Mouse (Mus musculus): ENCODE measurements around the gene Lnpk.

Lnpk gene

DNA sequence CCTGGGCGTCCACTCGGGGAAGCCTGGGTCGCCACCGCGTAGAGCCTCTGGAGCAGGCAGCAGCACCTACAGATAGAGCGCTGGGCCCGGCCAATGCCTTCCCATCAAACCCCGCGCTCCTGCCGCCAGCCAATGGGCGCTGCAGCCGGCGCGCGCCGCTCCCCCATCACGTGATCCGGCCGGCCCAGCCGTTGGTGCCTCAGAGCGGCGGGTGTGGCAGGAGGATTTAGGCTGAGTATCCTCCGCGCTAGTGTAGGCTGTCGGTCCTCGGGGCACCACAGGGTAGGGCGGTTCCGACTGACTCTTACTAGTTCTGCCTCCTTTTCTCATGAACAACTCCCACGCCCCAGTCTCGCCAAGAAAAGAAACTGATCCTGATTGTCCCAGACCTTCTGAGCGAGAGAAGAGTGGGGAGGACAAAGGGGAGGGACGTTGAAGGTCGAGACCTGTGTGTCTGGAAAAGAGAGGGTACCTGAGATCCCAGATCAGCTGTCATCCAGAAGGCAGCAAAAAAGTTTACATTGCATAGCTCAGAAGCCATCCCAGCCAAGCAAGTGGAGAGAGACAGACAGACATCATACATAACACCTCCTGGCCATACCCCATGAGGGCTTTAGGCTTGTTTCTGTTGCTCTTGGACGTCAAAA lies at the start of gene Lnpk:
Gene Lnpk, minus strand, starts transcription at position 593 of the 647 bp plus-strand sequence.
- in situ Hi-C loops (cut with MboI; ENCODE audit: low sequenced_read_pairs) = no loop called here

DNA sequence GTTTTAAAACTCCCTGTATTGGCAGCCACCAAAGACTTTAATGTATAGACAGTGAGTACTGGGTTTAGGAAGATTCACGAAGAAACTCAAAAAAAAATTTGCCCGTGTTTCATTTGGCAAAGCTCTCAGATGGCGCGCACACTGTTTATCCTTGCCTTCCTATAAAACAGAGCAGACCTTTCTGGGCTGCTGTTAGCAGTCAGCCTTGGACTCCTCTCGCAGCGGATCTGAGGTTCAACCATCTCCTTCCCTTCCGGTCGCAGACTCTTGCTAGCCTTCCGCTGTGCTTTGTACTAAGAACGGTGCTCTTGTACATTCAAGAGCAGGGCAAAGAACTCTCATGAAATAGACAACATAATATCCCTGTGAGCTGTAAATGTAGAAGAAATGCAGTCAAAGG lies 41.1 kb upstream of the Lnpk start:
- in situ Hi-C loops (cut with MboI; ENCODE audit: low sequenced_read_pairs) = no loop called here

DNA sequence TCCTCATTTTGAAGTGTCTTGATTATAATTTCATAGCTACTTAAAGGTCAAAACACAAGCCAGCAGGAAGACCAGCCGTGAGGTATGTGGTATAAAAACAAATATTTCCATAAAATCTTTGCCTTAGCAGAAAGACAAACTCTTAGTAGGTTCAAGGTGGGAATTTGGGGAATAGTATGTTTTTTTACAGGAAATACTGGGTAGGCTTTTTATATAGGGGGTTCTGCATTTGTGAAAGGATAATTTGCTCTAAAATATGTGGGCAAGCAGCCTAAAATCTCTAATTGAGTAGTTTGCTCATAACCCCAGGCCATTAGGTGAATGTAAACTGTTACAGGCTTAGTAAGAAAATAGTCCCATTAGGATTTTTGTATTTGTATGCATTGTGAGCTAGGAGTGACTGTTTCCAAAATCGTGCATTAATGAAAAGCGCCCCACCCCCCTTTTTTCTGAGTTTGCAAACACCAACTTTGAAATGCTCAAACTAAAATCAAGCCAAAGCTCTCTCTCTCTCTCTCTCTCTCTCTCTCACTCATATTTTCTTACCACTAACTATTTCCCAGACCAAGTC lies 40.5 kb upstream of the Lnpk start:
- in situ Hi-C loops (cut with MboI; ENCODE audit: low sequenced_read_pairs) = no loop called here

DNA sequence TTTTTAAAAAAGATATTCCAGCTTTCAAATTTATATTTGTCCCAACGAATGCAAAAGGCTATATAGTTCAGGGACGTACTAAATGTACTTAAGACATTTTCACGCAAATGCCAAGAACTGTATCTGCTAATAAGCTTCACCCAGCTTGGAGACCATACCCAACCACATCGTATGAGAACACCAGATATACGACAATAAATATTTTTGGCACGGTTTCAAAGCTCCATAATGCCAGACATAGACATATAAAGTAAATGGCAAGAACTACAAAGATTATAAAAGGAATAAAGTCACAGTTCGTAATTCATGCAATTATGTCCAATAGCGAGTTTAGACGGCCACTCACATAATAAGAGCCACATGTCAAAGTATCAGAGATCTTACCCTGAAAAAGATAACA lies 38.5 kb upstream of the Lnpk start:
- in situ Hi-C loops (cut with MboI; ENCODE audit: low sequenced_read_pairs) = no loop called here

DNA sequence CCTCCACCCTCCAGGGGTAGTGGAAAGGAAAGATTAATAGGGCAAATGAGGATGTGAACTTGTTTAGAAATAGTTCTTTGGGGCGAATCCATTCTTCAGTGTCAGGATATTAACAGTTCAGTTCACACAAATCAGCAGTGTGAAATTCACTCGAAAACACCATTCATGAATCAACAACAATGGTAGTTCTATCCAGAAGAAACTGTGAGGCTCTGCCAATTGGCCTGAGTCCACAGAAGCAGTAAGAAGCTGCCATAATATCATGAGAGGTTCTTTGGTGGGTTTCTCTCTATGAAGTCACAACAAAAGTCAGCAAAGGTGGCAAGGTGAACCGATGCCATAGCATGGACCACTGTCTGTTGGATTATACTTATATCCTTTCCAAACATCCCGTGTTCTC lies 32.2 kb upstream of the Lnpk start:
- in situ Hi-C loops (cut with MboI; ENCODE audit: low sequenced_read_pairs) = no loop called here

DNA sequence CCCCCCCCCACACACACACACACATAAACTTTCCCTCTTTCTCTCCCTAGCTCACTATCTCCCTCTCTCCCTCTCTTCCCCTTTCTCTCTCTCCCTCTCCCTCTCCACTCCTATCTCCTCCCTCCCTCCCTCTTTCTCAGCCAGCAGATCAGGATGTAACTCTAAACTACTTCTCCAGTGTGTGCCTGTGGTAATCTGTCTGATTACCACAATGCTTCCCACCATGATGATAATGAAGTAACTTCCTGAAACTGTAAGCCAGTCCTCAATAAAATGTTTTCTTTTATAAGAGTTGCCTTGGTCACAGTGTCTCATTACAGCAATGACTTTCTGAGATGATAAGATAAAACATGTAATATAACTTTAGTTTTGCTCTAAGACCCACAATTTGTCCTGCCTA lies 30.1 kb upstream of the Lnpk start:
- in situ Hi-C loops (cut with MboI; ENCODE audit: low sequenced_read_pairs) = no loop called here

DNA sequence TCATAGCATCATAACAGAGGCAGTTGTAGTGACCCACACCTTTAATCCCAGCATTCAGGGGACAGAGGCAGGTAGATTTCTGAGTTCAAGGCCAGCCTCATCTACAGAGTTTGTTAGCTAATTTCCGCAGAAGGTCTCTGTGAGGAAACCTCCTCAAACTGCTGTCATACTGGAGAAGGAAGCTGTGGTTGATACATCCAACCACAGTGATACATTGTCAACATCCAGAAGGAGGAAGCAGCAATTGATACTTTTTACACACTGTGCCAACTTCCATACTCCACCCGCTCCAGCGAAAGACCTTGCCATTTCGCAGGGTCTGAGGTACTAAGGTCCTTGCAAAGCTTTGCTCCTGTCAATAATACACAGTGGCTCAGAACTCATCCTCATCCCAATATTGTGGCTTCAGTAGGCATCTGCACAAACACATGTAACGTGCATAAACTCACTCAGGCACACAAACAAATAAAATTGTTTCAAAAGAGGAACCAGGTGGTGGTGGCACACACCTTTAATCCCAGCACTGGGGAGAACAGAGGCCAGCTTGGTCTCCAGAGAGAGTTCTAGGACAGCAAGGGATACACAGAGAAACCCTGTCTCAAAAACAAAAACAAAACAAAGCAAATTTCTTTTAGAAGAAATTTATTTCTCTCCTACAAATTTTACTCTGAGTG lies 27.0 kb upstream of the Lnpk start:
- in situ Hi-C loops (cut with MboI; ENCODE audit: low sequenced_read_pairs) = no loop called here

DNA sequence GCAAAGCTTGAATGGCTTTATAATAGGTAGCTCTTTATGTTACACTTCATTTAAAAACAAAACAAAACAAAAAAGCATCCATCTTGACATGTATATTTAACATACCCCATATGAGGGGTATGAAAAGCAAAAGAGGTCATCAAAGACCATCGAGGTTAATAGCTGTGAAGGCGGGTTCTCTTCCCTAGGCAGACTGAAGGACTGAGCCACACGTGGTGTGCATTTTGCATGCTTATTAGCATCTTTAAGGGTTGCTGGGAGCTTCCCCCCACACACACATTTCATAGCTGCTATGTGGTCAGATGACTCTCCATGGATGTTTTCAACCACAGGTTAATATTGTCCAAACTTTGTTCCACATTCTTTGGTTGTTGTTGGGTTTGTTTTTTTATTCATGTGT lies 24.8 kb upstream of the Lnpk start:
- in situ Hi-C loops (cut with MboI; ENCODE audit: low sequenced_read_pairs) = no loop called here

DNA sequence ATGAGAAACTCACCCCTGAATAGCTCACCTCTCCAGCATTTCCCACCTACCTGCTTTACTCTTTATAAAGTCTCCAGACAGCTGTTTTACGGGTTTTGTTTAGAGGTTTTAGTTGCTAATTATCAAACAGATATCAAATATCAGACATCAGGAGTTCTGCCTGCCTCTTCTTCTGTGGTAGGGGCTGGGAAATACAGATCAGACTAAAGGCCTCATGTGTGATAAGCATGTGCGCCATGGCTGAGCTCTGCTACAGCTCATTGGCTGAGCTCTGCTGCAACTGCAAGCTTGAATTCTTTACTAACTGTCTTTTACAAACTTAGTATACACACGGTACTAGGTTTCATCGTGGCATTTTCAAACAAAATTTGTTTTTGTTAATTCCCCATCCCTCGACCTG lies 23.2 kb upstream of the Lnpk start:
- in situ Hi-C loops (cut with MboI; ENCODE audit: low sequenced_read_pairs) = no loop called here

DNA sequence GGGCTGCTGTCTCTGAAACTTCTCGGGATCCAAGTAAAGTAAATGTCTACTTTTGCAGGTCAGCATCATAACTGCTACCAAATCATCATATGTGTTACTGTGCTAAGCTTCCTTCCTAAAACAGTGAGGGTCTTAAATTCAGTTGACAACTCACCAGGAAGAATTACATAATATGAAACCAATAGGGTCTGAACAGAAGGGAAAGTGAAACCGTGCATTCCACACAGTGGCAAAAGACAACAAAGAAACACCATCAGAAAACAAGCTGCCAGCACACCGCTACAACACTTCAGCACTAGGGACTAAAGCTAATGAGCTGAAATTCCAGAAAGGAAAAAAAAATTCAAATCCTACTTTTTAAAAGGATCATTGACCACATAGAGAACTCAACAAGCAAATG lies 17.9 kb upstream of the Lnpk start:
- in situ Hi-C loops (cut with MboI; ENCODE audit: low sequenced_read_pairs) = no loop called here

DNA sequence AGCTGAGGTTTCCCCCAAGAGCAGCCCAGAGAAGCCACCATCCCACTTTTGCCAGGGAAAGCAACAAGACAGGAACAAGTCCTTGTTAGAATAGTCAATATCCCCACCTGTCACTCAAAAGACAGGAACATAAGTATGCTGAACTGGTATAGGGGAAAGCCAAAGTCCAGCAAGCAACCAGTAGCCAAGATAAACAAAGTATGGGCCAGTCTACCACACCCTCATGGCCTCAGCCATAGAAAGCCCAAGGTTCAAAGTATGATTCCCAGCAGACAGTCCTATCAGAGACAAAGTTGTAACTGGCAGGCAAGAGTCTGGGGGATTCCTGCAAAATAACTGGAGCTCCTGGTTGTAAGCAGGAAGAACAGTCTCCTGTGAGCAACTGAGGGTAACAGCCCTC lies 16.9 kb upstream of the Lnpk start:
- in situ Hi-C loops (cut with MboI; ENCODE audit: low sequenced_read_pairs) = no loop called here

DNA sequence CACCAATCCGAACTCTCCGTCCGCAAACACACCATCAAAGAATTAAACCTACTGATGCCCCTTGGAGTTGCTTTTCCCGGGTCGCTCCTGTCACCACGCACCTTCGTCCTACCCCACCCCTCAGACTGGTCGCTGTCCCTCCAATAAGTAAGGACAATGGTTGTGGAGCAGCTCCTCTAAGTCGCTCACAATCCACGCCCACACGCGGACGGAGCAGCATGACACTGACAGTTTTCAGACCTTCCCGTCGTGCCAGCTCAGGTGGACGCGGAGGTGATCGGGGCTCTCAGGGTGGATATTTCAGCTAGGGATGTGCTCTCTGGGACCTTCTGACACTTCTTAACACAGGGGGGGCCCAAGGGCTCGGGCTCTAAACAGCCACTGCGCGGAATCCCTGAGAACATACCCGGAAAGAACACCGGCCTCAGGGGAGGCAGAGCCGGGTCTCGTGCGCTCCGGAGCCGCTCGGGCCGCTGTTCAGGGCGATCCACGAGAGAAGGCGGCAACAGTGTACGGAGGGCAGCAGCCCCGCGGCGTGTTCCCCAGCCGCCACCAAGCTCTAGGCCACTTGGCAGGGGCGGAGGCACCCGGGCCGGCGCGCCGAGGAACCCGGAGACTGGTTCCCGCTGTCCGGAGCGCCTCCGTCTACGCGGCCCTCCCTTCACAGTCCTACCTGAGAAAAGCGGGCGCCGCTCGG lies 941 bp downstream of the Lnpk start:
- in situ Hi-C loops (cut with MboI; ENCODE audit: low sequenced_read_pairs) = no loop called here

DNA sequence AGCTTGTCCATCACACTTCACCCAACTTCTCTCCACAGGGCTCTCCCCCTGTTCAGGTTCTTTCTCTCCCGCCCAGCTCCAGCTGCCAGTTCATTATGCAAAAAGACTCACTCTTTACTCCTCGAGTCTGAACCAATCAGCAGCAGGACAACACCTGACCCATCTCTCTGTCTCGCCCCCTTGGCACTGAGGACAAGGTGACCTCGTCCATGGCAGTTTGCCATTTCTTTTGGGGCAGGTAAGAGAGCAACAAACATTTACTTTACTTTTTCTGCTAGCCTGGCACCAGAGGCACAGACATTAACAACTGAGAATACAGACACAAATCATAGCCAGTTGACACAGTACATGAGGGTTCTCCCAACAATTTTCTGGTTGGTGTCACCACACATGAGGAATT lies 8.8 kb downstream of the Lnpk start:
- in situ Hi-C loops (cut with MboI; ENCODE audit: low sequenced_read_pairs) = no loop called here

DNA sequence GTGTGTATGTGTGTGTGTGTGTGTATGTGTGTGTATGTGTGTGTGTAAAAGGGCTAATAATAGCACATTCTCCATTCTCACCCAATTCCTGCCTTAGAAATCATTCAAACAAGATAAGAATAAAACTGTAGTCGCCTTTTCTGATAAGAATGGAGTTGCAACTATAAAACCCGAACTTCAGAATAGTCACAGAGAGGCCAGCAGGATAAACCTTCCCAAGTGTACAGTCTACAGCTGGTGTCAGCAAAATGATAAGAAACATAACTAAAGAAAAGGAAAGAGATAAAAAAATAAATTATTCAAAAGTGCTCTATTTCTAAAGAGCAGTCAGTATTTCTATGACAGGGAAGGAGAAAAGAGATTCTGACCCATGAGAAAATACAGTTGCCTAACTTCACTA lies 19.4 kb downstream of the Lnpk start:
- in situ Hi-C loops (cut with MboI; ENCODE audit: low sequenced_read_pairs) = no loop called here

DNA sequence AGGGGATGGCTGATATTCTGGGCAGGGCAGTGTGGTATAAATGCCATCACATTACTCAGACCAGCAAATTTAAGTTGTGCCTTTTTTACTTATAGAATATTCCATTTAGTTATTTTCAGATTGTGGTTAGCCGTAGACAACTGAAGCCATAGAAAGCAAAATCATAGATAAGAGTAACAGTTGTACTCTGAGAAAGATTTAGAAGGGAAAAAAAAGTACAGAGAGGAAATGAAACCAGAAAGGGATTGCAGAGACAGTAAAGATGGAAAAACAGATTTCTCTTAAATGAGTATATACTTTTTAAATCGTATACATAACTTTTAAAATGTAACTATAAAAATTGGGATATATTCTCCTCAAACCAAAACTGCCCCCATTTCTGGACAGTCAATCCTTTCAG lies 20.1 kb downstream of the Lnpk start:
- in situ Hi-C loops (cut with MboI; ENCODE audit: low sequenced_read_pairs) = no loop called here

DNA sequence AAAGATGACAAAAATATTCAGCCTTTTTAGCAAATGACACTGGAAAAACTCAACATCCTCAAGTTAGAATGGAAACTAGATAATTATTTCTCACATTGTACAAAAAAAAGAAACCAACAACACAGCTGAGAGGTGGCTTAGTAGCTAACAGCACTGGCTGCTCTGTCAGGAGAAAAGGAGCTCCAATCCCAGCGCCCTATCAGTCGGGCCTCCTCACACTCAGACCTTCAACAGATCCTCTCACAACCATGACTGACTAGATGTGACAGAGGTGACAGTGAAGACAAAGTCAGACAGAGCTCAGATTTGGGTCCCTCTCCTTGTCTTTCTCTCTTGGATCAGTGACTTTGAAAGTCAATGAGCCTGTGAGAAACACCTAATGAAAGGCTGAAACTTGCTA lies 21.8 kb downstream of the Lnpk start:
- in situ Hi-C loops (cut with MboI; ENCODE audit: low sequenced_read_pairs) = no loop called here

DNA sequence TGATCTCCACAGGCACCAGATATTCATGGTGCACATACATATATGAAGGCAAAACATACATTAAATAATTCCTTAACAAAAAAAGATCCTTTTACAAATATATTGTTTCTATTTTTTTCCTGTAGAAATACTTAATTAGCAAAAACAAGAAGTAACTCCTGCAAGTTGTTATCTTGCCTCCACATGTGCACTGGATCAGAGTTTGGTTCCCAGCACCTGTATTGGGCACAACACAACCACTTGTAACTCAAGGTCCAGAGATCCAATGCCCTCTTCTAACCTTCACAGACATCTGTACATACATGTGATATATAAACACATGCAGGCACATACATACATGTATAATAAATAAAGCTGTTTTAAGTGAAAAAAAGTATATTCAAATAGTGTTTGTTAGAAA lies 27.3 kb downstream of the Lnpk start:
- in situ Hi-C loops (cut with MboI; ENCODE audit: low sequenced_read_pairs) = no loop called here

DNA sequence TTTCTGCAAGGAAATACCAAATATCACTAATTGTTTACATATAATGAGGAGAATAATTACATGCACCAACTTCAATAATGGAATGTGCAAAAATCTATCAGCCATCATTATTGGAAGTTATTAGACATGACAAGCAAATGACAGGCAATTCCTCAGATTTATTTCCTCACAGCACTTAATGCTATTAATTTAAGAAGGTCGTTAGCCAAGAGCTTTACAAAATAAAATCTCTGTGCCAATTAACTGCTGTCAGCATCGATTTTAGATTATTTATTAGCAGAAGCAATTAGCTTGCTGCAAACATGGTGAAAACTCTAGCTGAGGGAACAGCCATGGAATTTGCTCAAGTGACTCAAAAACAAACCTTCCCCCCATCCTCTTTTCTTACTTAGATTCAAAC lies 30.9 kb downstream of the Lnpk start:
- in situ Hi-C loops (cut with MboI; ENCODE audit: low sequenced_read_pairs) = no loop called here

DNA sequence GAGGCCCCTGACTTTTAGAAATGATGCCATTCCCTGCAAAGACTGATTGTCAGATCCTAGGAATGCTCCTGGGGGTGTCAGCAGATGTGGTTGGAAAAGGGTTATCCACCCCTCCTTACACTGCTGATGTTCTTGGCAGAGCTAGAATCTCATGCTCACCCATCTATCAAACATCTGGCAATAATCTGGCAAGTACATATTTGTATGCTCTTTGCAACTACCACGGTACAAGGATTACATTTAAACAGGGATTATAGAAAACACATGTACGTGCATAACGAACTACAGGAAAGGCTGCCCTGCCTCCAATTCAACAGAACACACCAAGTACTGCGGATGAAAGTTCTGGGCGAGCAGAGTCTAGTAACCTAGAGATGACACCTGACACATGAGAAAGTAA lies 70.9 kb downstream of the Lnpk start:
- in situ Hi-C loops (cut with MboI; ENCODE audit: low sequenced_read_pairs) = no loop called here

DNA sequence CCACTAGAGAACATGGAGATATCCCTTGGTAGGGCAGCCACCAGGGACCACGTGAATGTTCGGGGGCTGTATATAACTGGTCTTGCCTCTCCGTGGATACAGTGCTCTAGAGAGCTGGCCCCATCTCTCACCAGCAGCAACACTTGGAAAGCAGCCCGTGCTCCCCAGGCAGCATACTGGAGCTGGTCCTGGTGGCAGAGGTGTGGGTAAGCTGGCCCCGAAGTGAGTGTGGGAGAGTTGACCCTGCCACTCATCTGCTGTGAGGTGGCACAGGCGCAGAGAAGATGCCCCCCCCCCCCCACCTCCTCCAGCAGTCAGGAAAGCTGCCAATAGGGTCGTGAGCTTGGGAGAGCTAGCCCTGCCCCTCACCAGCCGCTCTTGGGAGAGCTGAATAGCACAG lies 72.8 kb downstream of the Lnpk start:
- in situ Hi-C loops (cut with MboI; ENCODE audit: low sequenced_read_pairs) = no loop called here

DNA sequence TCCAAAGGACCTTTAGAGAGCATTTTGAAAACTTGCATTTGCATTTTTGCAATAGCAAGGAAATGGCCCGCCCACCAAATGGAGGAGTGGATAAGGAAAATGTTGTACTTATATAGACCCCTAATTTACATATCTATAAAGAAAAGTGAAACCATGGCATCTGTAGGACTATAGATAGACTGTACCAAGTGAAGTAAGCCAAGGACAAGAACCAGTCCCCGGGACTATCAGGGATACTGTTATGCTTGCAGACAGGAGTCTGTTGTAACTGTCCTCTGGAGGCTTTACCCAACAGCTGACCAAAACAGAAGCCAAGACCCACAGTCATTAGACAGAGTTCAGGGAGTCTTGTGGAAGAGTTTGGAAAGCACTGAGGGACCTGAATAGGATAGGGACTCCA lies 78.9 kb downstream of the Lnpk start:
- in situ Hi-C loops (cut with MboI; ENCODE audit: low sequenced_read_pairs) = no loop called here

DNA sequence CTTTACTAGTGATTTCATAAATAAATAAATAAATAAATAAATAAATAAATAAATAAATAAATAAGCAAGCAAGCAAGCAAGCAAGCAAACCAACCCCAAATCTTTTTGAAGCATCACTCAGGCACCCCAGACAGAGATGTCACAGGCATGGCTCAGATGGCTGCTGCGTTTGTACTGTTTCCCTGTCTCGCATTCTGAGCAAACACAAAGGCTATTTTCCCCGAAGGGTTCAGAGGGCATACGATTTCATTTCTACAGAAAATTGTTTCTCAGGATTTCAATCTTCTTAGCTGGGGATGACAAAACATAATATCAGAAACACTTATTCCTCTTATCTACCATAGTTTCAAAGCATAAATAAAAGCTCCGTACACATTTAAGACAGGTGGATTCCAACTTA lies 81.4 kb downstream of the Lnpk start:
- in situ Hi-C loops (cut with MboI; ENCODE audit: low sequenced_read_pairs) = no loop called here
